Mouse (Mus musculus) frontal cortex, postnatal 14 days (tissue): Measurements from ENCODE around the gene Nck2.
A peak's percentile ranks its signal among the peaks of the same experiment; 100 is the strongest.
"Not testable (repeated sequence)": the region's sequence is repeated elsewhere in the genome, so short reads cannot be mapped to it uniquely, and the experiment has no call there.

Experiments used
- DNase-seq, 2 experiments: peaks; one replicate each; pipeline ENCODE4 v3.0.0; 2022; ENCODE audit warnings: low spot score in 2 of 2

Nck2 gene

GRCm38 (mm10) chr1:43501920-43502791, 57.8 kb downstream of the Nck2 start:
- no peak for DNase-seq

GRCm38 (mm10) chr1:43502792-43503146, 58.4 kb downstream of the Nck2 start:
- no peak for DNase-seq

GRCm38 (mm10) chr1:43503261-43503660, 58.9 kb downstream of the Nck2 start:
- no peak for DNase-seq

- no peak for DNase-seq
These were observed 59.3 kb downstream of the Nck2 start for GRCm38 (mm10) chr1:43503676-43504075.

- DNase-seq: no peak
These were observed 59.9 kb downstream of the Nck2 start for GRCm38 (mm10) chr1:43504235-43504634.

GRCm38 (mm10) chr1:43506638-43507037, 62.3 kb downstream of the Nck2 start:
- DNase-seq: no peak

- no peak for DNase-seq
These were observed 63.4 kb downstream of the Nck2 start for GRCm38 (mm10) chr1:43507809-43508208.

- DNase-seq: no peak
These were observed 66.9 kb downstream of the Nck2 start for GRCm38 (mm10) chr1:43511256-43511655.

- no peak for DNase-seq
These were observed 67.3 kb downstream of the Nck2 start for GRCm38 (mm10) chr1:43511667-43512066.

- DNase-seq: no peak
These were observed 73.0 kb downstream of the Nck2 start for GRCm38 (mm10) chr1:43517405-43517804.

- no peak for DNase-seq
These were observed 76.0 kb downstream of the Nck2 start for GRCm38 (mm10) chr1:43520216-43520988.

- no peak for DNase-seq
These were observed 76.6 kb downstream of the Nck2 start for GRCm38 (mm10) chr1:43520989-43521371.

GRCm38 (mm10) chr1:43521512-43521911, 77.1 kb downstream of the Nck2 start:
- no peak for DNase-seq

- no peak for DNase-seq
These were observed 77.6 kb downstream of the Nck2 start for GRCm38 (mm10) chr1:43521950-43522349.

- DNase-seq: no peak
These were observed 78.6 kb downstream of the Nck2 start for GRCm38 (mm10) chr1:43522976-43523375.

- no peak for DNase-seq
These were observed 80.0 kb downstream of the Nck2 start for GRCm38 (mm10) chr1:43524332-43524731.

GRCm38 (mm10) chr1:43528275-43528674, 83.9 kb downstream of the Nck2 start:
- DNase-seq: no peak

GRCm38 (mm10) chr1:43529086-43529485, 84.7 kb downstream of the Nck2 start:
- DNase-seq: no peak

GRCm38 (mm10) chr1:43530295-43531020, 86.1 kb downstream of the Nck2 start:
- no peak for DNase-seq

- peak in 1 of 2 experiments; percentile 20 for DNase-seq
These were observed 86.9 kb downstream of the Nck2 start for GRCm38 (mm10) chr1:43531307-43531706.

- DNase-seq: no peak
These were observed 87.9 kb downstream of the Nck2 start for GRCm38 (mm10) chr1:43532279-43532678.

- not testable (repeated sequence) for DNase-seq
These were observed 89.1 kb downstream of the Nck2 start for GRCm38 (mm10) chr1:43533497-43533896.
